Mouse (Mus musculus): ENCODE measurements around the gene Exoc6b. TPM values are rescaled to one million over a fixed set of nuclear protein-coding genes. Genes with fewer than 3 reads are reported as not detected.

Gene Exoc6b
- polyA plus RNA-seq, 1 experiment from 2014 or later, result 3.6 TPM

Other genes starting within 250 kb of the Exoc6b start
- 29.0 and 30.2 TPM in 2 replicates for gene Spr, start 68.3 kb upstream of the Exoc6b start, polyA plus RNA-seq (2015; fragmentation: Nextera tagmentation; extraction: Ambion mirVana)
- not detected in 2 replicates for gene Emx1, start 117.9 kb upstream of the Exoc6b start, polyA plus RNA-seq (2015; fragmentation: Nextera tagmentation; extraction: Ambion mirVana)

All from liver, embryonic 16.5 days (tissue).